Mouse (Mus musculus) embryonic facial prominence, embryonic 15.5 days (tissue): Measurements from ENCODE around the gene Stk31. TPM values are rescaled to one million over a fixed set of nuclear protein-coding genes. Genes with fewer than 3 reads are reported as not detected.
"Not testable (repeated sequence)": the region's sequence is repeated elsewhere in the genome, so short reads cannot be mapped to it uniquely, and the experiment has no call there.

Source experiments
- ATAC-seq: fragments of 200-750 bp; cut with Nextera tagmentation; 2 replicates; pipeline ENCODE4 v1.8.0; 2017; ENCODE audit warnings: low read depth, moderate TSS enrichment; ENCODE audit not compliant: insufficient number of reproducible peaks, low FRiP score, low TSS enrichment
- H3K27ac ChIP-seq: fragments of 300-500 bp; sonication (generic); replicated peaks from 2 replicates; pipeline ENCODE4 v1.5.1; 2015; ENCODE audit warnings: mild to moderate bottlenecking, inconsistent platforms
- H3K27me3 ChIP-seq: fragments of 300-500 bp; sonication (generic); 2 replicates; pipeline ENCODE4 v1.6.1; 2015; ENCODE audit warnings: inconsistent platforms
- H3K36me3 ChIP-seq: fragments of 300-500 bp; sonication (generic); 2 replicates; pipeline ENCODE4 v1.6.1; 2015; ENCODE audit warnings: mild to moderate bottlenecking, inconsistent platforms
- H3K4me1 ChIP-seq: fragments of 300-500 bp; sonication (generic); 2 replicates; pipeline ENCODE4 v1.6.1; 2015; ENCODE audit warnings: inconsistent platforms
- H3K4me2 ChIP-seq: fragments of 300-500 bp; sonication (generic); replicated peaks from 2 replicates; pipeline ENCODE4 v1.6.1; 2015; ENCODE audit warnings: mild to moderate bottlenecking, inconsistent platforms
- H3K4me3 ChIP-seq: fragments of 300-500 bp; sonication (generic); replicated peaks from 2 replicates; pipeline ENCODE4 v1.5.1; 2015; ENCODE audit warnings: mild to moderate bottlenecking, inconsistent platforms
- H3K9ac ChIP-seq: fragments of 300-500 bp; sonication (generic); 2 replicates; pipeline ENCODE4 v1.6.1; 2015; ENCODE audit warnings: inconsistent platforms
- H3K9me3 ChIP-seq: fragments of 300-500 bp; sonication (generic); replicated peaks from 2 replicates; pipeline ENCODE4 v1.6.1; 2016; ENCODE audit warnings: inconsistent platforms
- WGBS: fragments of 180-500 bp; shearing (Covaris S2); methylation state at CpG from one replicate; pipeline ENCODE4 v1.1.7; 2015; 5-methylcytosine and 5-hydroxymethylcytosine counted together
- polyA plus RNA-seq: library from polyadenylated mRNA; unstranded; fragments of >200 nt; fragmentation: Nextera tagmentation; extraction: Ambion mirVana; gene quantifications from 2 replicates; pipeline ENCODE4 v1.2.1, GENCODE M21; 2015

The Stk31 gene
- polyA plus RNA-seq, 1 experiment from 2014 or later: not detected

GRCm38 (mm10) chr6:49397466-49397865, 2.1 kb downstream of the Stk31 start:
- H3K4me1 ChIP-seq: no peaks in the 10 kb centered on the region
- H3K9ac ChIP-seq: no peak overlapping the region
- H3K9me3 ChIP-seq: no peaks in the 10 kb centered on the region
- H3K27ac ChIP-seq: no peak overlapping the region
- no peak overlapping the region for H3K4me3 ChIP-seq
- no peaks in the 10 kb centered on the region for H3K36me3 ChIP-seq
- H3K27me3 ChIP-seq: no peaks in the 10 kb centered on the region
- ATAC-seq: no peak
- H3K4me2 ChIP-seq: no peak overlapping the region

GRCm38 (mm10) chr6:49398365-49398764, 3.0 kb downstream of the Stk31 start:
- no peak for ATAC-seq
- H3K27ac ChIP-seq: no peak overlapping the region
- no peak overlapping the region for H3K4me3 ChIP-seq
- no peaks in the 10 kb centered on the region for H3K9me3 ChIP-seq
- no peaks in the 10 kb centered on the region for H3K36me3 ChIP-seq
- no peak overlapping the region for H3K4me2 ChIP-seq
- no peaks in the 10 kb centered on the region for H3K4me1 ChIP-seq
- H3K27me3 ChIP-seq: no peaks in the 10 kb centered on the region
- H3K9ac ChIP-seq: no peak overlapping the region

GRCm38 (mm10) chr6:49410830-49411229, 15.4 kb downstream of the Stk31 start:
- no peaks in the 10 kb centered on the region for H3K4me1 ChIP-seq

GRCm38 (mm10) chr6:49412967-49413366, 17.6 kb downstream of the Stk31 start:
- not testable (repeated sequence) for H3K4me1 ChIP-seq, H3K9me3 ChIP-seq, H3K9ac ChIP-seq, ATAC-seq, H3K4me3 ChIP-seq, H3K4me2 ChIP-seq, H3K27me3 ChIP-seq, H3K36me3 ChIP-seq, H3K27ac ChIP-seq
- 54% methylated on average over 2 of the region's 2 CpGs for WGBS

More at GRCm38 (mm10) chr6:49410830-49411229, 15.4 kb downstream of the Stk31 start:
- 73% methylated on average over 3 of the region's 3 CpGs for WGBS
- no peak overlapping the region for H3K4me2 ChIP-seq
- H3K36me3 ChIP-seq: no peaks in the 10 kb centered on the region
- no peak overlapping the region for H3K4me3 ChIP-seq
- H3K9ac ChIP-seq: no peak overlapping the region
- H3K27me3 ChIP-seq: no peaks in the 10 kb centered on the region
- no peaks in the 10 kb centered on the region for H3K9me3 ChIP-seq
- H3K27ac ChIP-seq: no peak overlapping the region
- ATAC-seq: no peak

GRCm38 (mm10) chr6:49415971-49416370, 20.6 kb downstream of the Stk31 start:
- Histone ChIP-seq H3K4me1 (no peaks in the 10 kb centered on the region), H3K4me3 (no peak overlapping the region), H3K27ac (no peak overlapping the region), H3K4me2 (no peak overlapping the region), H3K36me3 (no peaks in the 10 kb centered on the region), H3K9me3 (no peaks in the 10 kb centered on the region), H3K27me3 (no peaks in the 10 kb centered on the region), H3K9ac (no peak overlapping the region)
- ATAC-seq: no peak
- WGBS: 42% methylated on average over 1 of the region's 1 CpGs

GRCm38 (mm10) chr6:49437306-49437705, 41.9 kb downstream of the Stk31 start:
- Histone ChIP-seq H3K9ac (no peak overlapping the region), H3K4me2 (no peak overlapping the region), H3K27ac (no peak overlapping the region), H3K4me1 (no peaks in the 10 kb centered on the region), H3K36me3 (no peaks in the 10 kb centered on the region), H3K9me3 (no peaks in the 10 kb centered on the region), H3K4me3 (no peak overlapping the region), H3K27me3 (no peaks in the 10 kb centered on the region)
- WGBS: 68% methylated on average over 1 of the region's 1 CpGs
- ATAC-seq: no peak

GRCm38 (mm10) chr6:49458112-49458511, 62.7 kb downstream of the Stk31 start:
- Histone ChIP-seq H3K4me1 (no peaks in the 10 kb centered on the region), H3K9ac (no peak overlapping the region), H3K4me2 (no peak overlapping the region), H3K27ac (no peak overlapping the region), H3K4me3 (no peak overlapping the region), H3K36me3 (no peaks in the 10 kb centered on the region), H3K9me3 (no peaks in the 10 kb centered on the region), H3K27me3 (no peaks in the 10 kb centered on the region)
- WGBS: 62% methylated on average over 5 of the region's 5 CpGs
- no peak for ATAC-seq

- ATAC-seq: no peak
- Histone ChIP-seq H3K27ac (no peak overlapping the region), H3K27me3 (no peaks in the 10 kb centered on the region), H3K4me1 (no peaks in the 10 kb centered on the region), H3K4me3 (no peak overlapping the region), H3K4me2 (no peak overlapping the region), H3K9ac (no peak overlapping the region), H3K36me3 (no peaks in the 10 kb centered on the region), H3K9me3 (0 out of 2 replicates have a peak, but pooled peaks cover 8% of the 10 kb centered on the region)
- WGBS: 95% methylated on average over 2 of the region's 2 CpGs
These were observed 87.8 kb downstream of the Stk31 start for GRCm38 (mm10) chr6:49483205-49483604.

- Histone ChIP-seq H3K9ac (no peak overlapping the region), H3K9me3 (no peaks in the 10 kb centered on the region), H3K4me3 (no peak overlapping the region), H3K36me3 (no peaks in the 10 kb centered on the region), H3K27me3 (no peaks in the 10 kb centered on the region), H3K4me1 (no peaks in the 10 kb centered on the region), H3K4me2 (no peak overlapping the region), H3K27ac (no peak overlapping the region)
- WGBS: 88% methylated on average over 10 of the region's 10 CpGs
- ATAC-seq: no peak
These were observed 96.1 kb downstream of the Stk31 start for GRCm38 (mm10) chr6:49491526-49491925.

- Histone ChIP-seq H3K4me1 (no peaks in the 10 kb centered on the region), H3K9ac (no peak overlapping the region), H3K4me2 (no peak overlapping the region), H3K27ac (no peak overlapping the region), H3K27me3 (no peaks in the 10 kb centered on the region), H3K36me3 (no peaks in the 10 kb centered on the region), H3K9me3 (no peaks in the 10 kb centered on the region), H3K4me3 (no peak overlapping the region)
- no peak for ATAC-seq
- 5% methylated on average over 6 of the region's 6 CpGs for WGBS
These were observed 123.6 kb downstream of the Stk31 start for GRCm38 (mm10) chr6:49519053-49519452.
